In genomic region chr1:193931131-193931729, GRCm38 (mm10) we compare ENCODE assay signal across 27 mouse cellular contexts.
DNase-seq lines count a peak whose midpoint lies in the region; ATAC-seq and TF ChIP-seq lines count a peak whose summit lies in the region.
"Had no signal": no experiment of that assay in that cellular context is flagged by ENCODE, and none has a peak within 500 bp of the region (broad histone marks: within the 10 kb centered on the region; RNA-seq: fewer than 3 reads in every experiment).

No protein-coding gene starts in this region.

- H3K9me3 ChIP-seq in liver, postnatal 0 days (ENCODE audit: low read length): no peaks in the 10 kb centered on the region
- H3K9me3 ChIP-seq: embryonic facial prominence, embryonic 15.5 days; heart, embryonic 13.5 days; limb, embryonic 15.5 days; lung, embryonic 15.5 days; neural tube, embryonic 13.5 days had no signal

- peak; percentile 34 to 41 for DNase-seq in frontal cortex, adult 2 months (ENCODE audit: extremely low spot score in 1 of 2, low spot score in 1 of 2)
- no peak for DNase-seq in frontal cortex, postnatal 14 days (ENCODE audit: low spot score in 2 of 2)
- peak; percentile 11 to 12 for DNase-seq in right cerebral cortex, adult 2 months (ENCODE audit: low spot score in 2 of 2)
- DNase-seq in right cerebral cortex, postnatal 14 days: no peak
- no peak for DNase-seq in liver, postnatal 0 days
- DNase-seq: adrenal gland, postnatal 14 days; cerebellum, adult 8-10 months; cerebellum, postnatal 36 days; heart, adult 18-20 months; heart, postnatal 14 days; lung, postnatal 36 days; retina, postnatal 1 day; spleen, adult 18-20 months; thymus, postnatal 36 days had no signal

- peak; percentile 72 for ATAC-seq in megakaryocyte progenitor cell, adult 5-6 weeks (replicated peaks; ENCODE audit: poor library complexity)
- ATAC-seq in inflammation-experienced regulatory T-cells, adult 6 months: no peak
- no peak for ATAC-seq in liver, postnatal 0 days
- ATAC-seq: forebrain, embryonic 14.5 days; hindbrain, postnatal 0 days; intestine, postnatal 0 days; midbrain, embryonic 16.5 days had no signal

- 56% methylated on average over 5 of the region's 5 CpGs for WGBS in liver, postnatal 0 days (ENCODE audit: insufficient replicate concordance)

- no peak overlapping the region for H3K4me2 ChIP-seq in liver, postnatal 0 days (ENCODE audit: low read depth, low read length)
- H3K4me2 ChIP-seq: embryonic facial prominence, embryonic 15.5 days; heart, embryonic 13.5 days; limb, embryonic 15.5 days; lung, embryonic 15.5 days; neural tube, embryonic 13.5 days had no signal

- no peaks in the 10 kb centered on the region for H3K36me3 ChIP-seq in liver, postnatal 0 days (replicated peaks; ENCODE audit: insufficient read depth, low read length)
- H3K36me3 ChIP-seq: embryonic facial prominence, embryonic 15.5 days; heart, embryonic 13.5 days; limb, embryonic 15.5 days; lung, embryonic 15.5 days; neural tube, embryonic 13.5 days had no signal

- peaks cover 11% of the 10 kb centered on the region for H3K4me1 ChIP-seq in liver, postnatal 0 days (ENCODE audit: insufficient read depth)
- H3K4me1 ChIP-seq: embryonic facial prominence, embryonic 15.5 days; limb, embryonic 15.5 days; lung, embryonic 15.5 days; neural tube, embryonic 13.5 days had no signal

- no peak overlapping the region for H3K27ac ChIP-seq in liver, postnatal 0 days (ENCODE audit: low read depth)
- H3K27ac ChIP-seq: embryonic facial prominence, embryonic 15.5 days; heart, embryonic 13.5 days; hindbrain, postnatal 0 days; limb, embryonic 15.5 days; liver, embryonic 14.5 days; lung, embryonic 15.5 days; neural tube, embryonic 13.5 days had no signal

- TF ChIP-seq CTCF in liver, postnatal 0 days (IDR thresholded peaks at IDR 0.05; ENCODE audit: low read depth): no peak

- H3K9ac ChIP-seq in liver, postnatal 0 days (replicated peaks): no peak overlapping the region
- H3K9ac ChIP-seq: embryonic facial prominence, embryonic 15.5 days; heart, embryonic 13.5 days; limb, embryonic 15.5 days; liver, embryonic 14.5 days; lung, embryonic 15.5 days; neural tube, embryonic 13.5 days had no signal

- H3K27me3 ChIP-seq in liver, postnatal 0 days (ENCODE audit: insufficient read depth, low read length): no peaks in the 10 kb centered on the region
- H3K27me3 ChIP-seq: embryonic facial prominence, embryonic 15.5 days; heart, embryonic 13.5 days; limb, embryonic 15.5 days; lung, embryonic 15.5 days; neural tube, embryonic 13.5 days had no signal

- H3K4me3 ChIP-seq in liver, postnatal 0 days (ENCODE audit: low read depth, low read length): no peak overlapping the region
- H3K4me3 ChIP-seq: embryonic facial prominence, embryonic 15.5 days; heart, embryonic 13.5 days; limb, embryonic 15.5 days; lung, embryonic 15.5 days; myocyte; neural tube, embryonic 13.5 days had no signal

- no peak for TF ChIP-seq EP300 in liver, postnatal 0 days (IDR thresholded peaks at IDR 0.05; ENCODE audit: low read depth)

Comparison
In these comparisons a context has a peak if more than half of its experiments do, and no peak if none do; other contexts are left out.
1. DNase-seq: peak in frontal cortex, adult 2 months (2 of 2) and right cerebral cortex, adult 2 months (2 of 2); none in frontal cortex, postnatal 14 days (0 of 2), right cerebral cortex, postnatal 14 days (single experiment) and liver, postnatal 0 days (single experiment).